Mouse (Mus musculus) liver, embryonic 14.5 days (tissue): Measurements from ENCODE around the gene Pigr. TPM values are rescaled to one million over a fixed set of nuclear protein-coding genes. Genes with fewer than 3 reads are reported as not detected.

ENCODE experiments used
- ATAC-seq: fragments of 200-750 bp; cut with Nextera tagmentation; 2 replicates; pipeline ENCODE4 v1.8.0; 2017; ENCODE audit warnings: moderate number of reproducible peaks, mild to moderate bottlenecking, moderate library complexity; ENCODE audit not compliant: insufficient read depth
- DNase-seq, 3 experiments: peaks; one replicate each; pipeline ENCODE4 v3.0.0-alpha.2; 2012 to 2013; ENCODE audit warnings: low read depth in 3 of 3, low spot score in 3 of 3
- H3K27ac ChIP-seq: fragments of 300-500 bp; sonication (generic); 2 replicates; pipeline ENCODE4 v1.5.1; 2014; ENCODE audit warnings: moderate library complexity, mild to moderate bottlenecking, control low read depth, inconsistent platforms
- H3K27me3 ChIP-seq: fragments of 300-500 bp; sonication (generic); 2 replicates; pipeline ENCODE4 v1.6.1; 2014; ENCODE audit warnings: mild to moderate bottlenecking, low read length, moderate library complexity; ENCODE audit not compliant: control insufficient read depth, insufficient read depth
- H3K36me3 ChIP-seq: fragments of 300-500 bp; sonication (generic); replicated peaks from 2 replicates; pipeline ENCODE4 v1.6.1; 2014; ENCODE audit warnings: low read depth; ENCODE audit not compliant: control insufficient read depth, insufficient read depth
- H3K4me1 ChIP-seq, 2 experiments: fragments of 200-500 bp in 1 of 2; fragments of 300-500 bp in 1 of 2; sonication (generic) in 1 of 2; replicated peaks; 2 replicates each; pipeline ENCODE4 v1.6.1; 2012 to 2014; ENCODE audit warnings: antibody characterized with exemption in 1 of 2, inconsistent platforms in 1 of 2, low read length in 1 of 2; ENCODE audit not compliant: control insufficient read depth in 2 of 2, insufficient read depth in 2 of 2
- H3K4me2 ChIP-seq: fragments of 300-500 bp; sonication (generic); 2 replicates; pipeline ENCODE4 v1.6.1; 2014; ENCODE audit warnings: low read depth, mild to moderate bottlenecking, control low read depth, moderate library complexity
- H3K4me3 ChIP-seq, 2 experiments: fragments of 200-500 bp in 1 of 2; fragments of 300-500 bp in 1 of 2; sonication (generic) in 1 of 2; 2 replicates each; pipeline ENCODE4 v1.5.1; 2012 to 2014; ENCODE audit warnings: low read depth in 2 of 2, low read length in 2 of 2, mild to moderate bottlenecking in 2 of 2, control low read depth in 1 of 2, inconsistent platforms in 1 of 2, moderate library complexity in 1 of 2; ENCODE audit not compliant: insufficient read depth in 1 of 2
- H3K9ac ChIP-seq: fragments of 300-500 bp; sonication (generic); replicated peaks from 2 replicates; pipeline ENCODE4 v1.6.1; 2014; ENCODE audit warnings: mild to moderate bottlenecking, control low read depth, moderate library complexity
- H3K9me3 ChIP-seq: fragments of 300-500 bp; sonication (generic); 2 replicates; pipeline ENCODE4 v1.6.1; 2016; ENCODE audit warnings: low read length, mixed read lengths; ENCODE audit not compliant: control insufficient read depth
- CTCF ChIP-seq: IDR thresholded peaks from 2 replicates; pipeline ENCODE4 v1.5.1; 2016; ENCODE audit warnings: antibody characterized with exemption, low read depth, control low read depth
- EP300 ChIP-seq: IDR thresholded peaks from 2 replicates; pipeline ENCODE4 v1.6.1; 2016; ENCODE audit warnings: antibody characterized with exemption, low read depth
- WGBS: fragments of 180-500 bp; shearing (Covaris S2); extraction: QIAGEN DNeasy Blood & Tissue Kit; methylation state at CpG from one replicate; pipeline ENCODE4 v1.1.7; 2014; ENCODE audit not compliant: insufficient replicate concordance; 5-methylcytosine and 5-hydroxymethylcytosine counted together
- polyA plus RNA-seq, 2 experiments: library from polyadenylated mRNA; depleted of rRNA in 1 of 2; stranded (reverse) in 1 of 2; unstranded in 1 of 2; fragments of >200 nt; fragmentation: Nextera tagmentation in 1 of 2; extraction: Ambion mirVana in 1 of 2; gene quantifications; 2 replicates each; pipeline versions ENCODE4 v1.2.1 to v1.2.3; 2012 to 2014

Gene Pigr
- polyA plus RNA-seq, 2 experiments, result 0.19 to 0.21 TPM

- DNase-seq (peak in 1 of 3 experiments; percentile 13), ATAC-seq (peak; percentile 41; the same call in 1 of the 2 replicates)
- H3K9ac ChIP-seq, result no peak overlapping the region
- no peak for TF ChIP-seq CTCF
- no peak for TF ChIP-seq EP300
- H3K27me3 ChIP-seq, result no peaks in the 10 kb centered on the region
- H3K4me1 ChIP-seq, result peaks cover 0 to 5% of the 10 kb centered on the region in 2 experiments; a peak in 2 of 4 replicates
- H3K9me3 ChIP-seq, result no peaks in the 10 kb centered on the region
- no peak overlapping the region for H3K4me2 ChIP-seq
- H3K4me3 ChIP-seq, result no peak overlapping the region
- H3K27ac ChIP-seq, result no peak overlapping the region
- no peaks in the 10 kb centered on the region for H3K36me3 ChIP-seq
- WGBS, result 46% methylated on average over 8 of the region's 8 CpGs
Measured at GRCm38 (mm10) chr1:130840599-130841379, 14.3 kb downstream of the Pigr start.

- no peaks in the 10 kb centered on the region for H3K36me3 ChIP-seq
- no peak overlapping the region for H3K27ac ChIP-seq
- no peaks in the 10 kb centered on the region for H3K9me3 ChIP-seq
- TF ChIP-seq CTCF (no peak), EP300 (no peak)
- ATAC-seq (no peak), DNase-seq (no peak)
- no peak overlapping the region for H3K9ac ChIP-seq
- H3K4me1 ChIP-seq, result peaks cover 0 to 5% of the 10 kb centered on the region in 2 experiments; a peak in 2 of 4 replicates
- no peaks in the 10 kb centered on the region for H3K27me3 ChIP-seq
- H3K4me2 ChIP-seq, result no peak overlapping the region
- 79% methylated on average over 7 of the region's 7 CpGs for WGBS
- H3K4me3 ChIP-seq, result no peak overlapping the region
Measured at GRCm38 (mm10) chr1:130841621-130842020, 15.1 kb downstream of the Pigr start.

GRCm38 (mm10) chr1:130844516-130844915, 18.0 kb downstream of the Pigr start:
- no peak for ATAC-seq
- 65% methylated on average over 7 of the region's 7 CpGs for WGBS
- DNase-seq, result no peak

GRCm38 (mm10) chr1:130849530-130850214, 23.2 kb downstream of the Pigr start:
- Histone ChIP-seq H3K27ac (no peak overlapping the region), H3K4me3 (no peak overlapping the region), H3K36me3 (no peaks in the 10 kb centered on the region), H3K4me1 (no peaks in the 10 kb centered on the region), H3K4me2 (no peak overlapping the region), H3K27me3 (no peaks in the 10 kb centered on the region), H3K9me3 (no peaks in the 10 kb centered on the region), H3K9ac (no peak overlapping the region)
- ATAC-seq (no peak), DNase-seq (no peak)
- TF ChIP-seq EP300 (no peak), CTCF (no peak)
- 58% methylated on average over 10 of the region's 10 CpGs for WGBS

More at GRCm38 (mm10) chr1:130844516-130844915, 18.0 kb downstream of the Pigr start:
- H3K4me1 ChIP-seq, result peaks cover 0 to 5% of the 10 kb centered on the region in 2 experiments; a peak in 2 of 4 replicates
- no peaks in the 10 kb centered on the region for H3K27me3 ChIP-seq
- no peak for TF ChIP-seq EP300
- TF ChIP-seq CTCF, result no peak
- H3K9me3 ChIP-seq, result no peaks in the 10 kb centered on the region
- H3K9ac ChIP-seq, result no peak overlapping the region
- H3K36me3 ChIP-seq, result no peaks in the 10 kb centered on the region
- no peak overlapping the region for H3K27ac ChIP-seq
- H3K4me2 ChIP-seq, result no peak overlapping the region
- no peak overlapping the region for H3K4me3 ChIP-seq

- 54% methylated on average over 5 of the region's 5 CpGs for WGBS
- Histone ChIP-seq H3K4me1 (no peaks in the 10 kb centered on the region), H3K27me3 (no peaks in the 10 kb centered on the region), H3K9ac (no peak overlapping the region), H3K27ac (no peak overlapping the region), H3K36me3 (no peaks in the 10 kb centered on the region), H3K4me2 (no peak overlapping the region), H3K9me3 (no peaks in the 10 kb centered on the region), H3K4me3 (no peak overlapping the region)
- no peak for DNase-seq
- ATAC-seq, result no peak
- no peak for TF ChIP-seq EP300
- TF ChIP-seq CTCF, result no peak
Measured at GRCm38 (mm10) chr1:130850405-130850804, 23.9 kb downstream of the Pigr start.
